Mouse (Mus musculus): ENCODE data around the gene Veph1. TPM values are rescaled to one million over a fixed set of nuclear protein-coding genes. Genes with fewer than 3 reads are reported as not detected.
A peak's percentile ranks its signal among the peaks of the same experiment; 100 is the strongest.
"Not testable (repeated sequence)": the region's sequence is repeated elsewhere in the genome, so short reads cannot be mapped to it uniquely, and the experiment has no call there.

Gene Veph1
- polyA plus RNA-seq, 1 experiment: not detected

DNA sequence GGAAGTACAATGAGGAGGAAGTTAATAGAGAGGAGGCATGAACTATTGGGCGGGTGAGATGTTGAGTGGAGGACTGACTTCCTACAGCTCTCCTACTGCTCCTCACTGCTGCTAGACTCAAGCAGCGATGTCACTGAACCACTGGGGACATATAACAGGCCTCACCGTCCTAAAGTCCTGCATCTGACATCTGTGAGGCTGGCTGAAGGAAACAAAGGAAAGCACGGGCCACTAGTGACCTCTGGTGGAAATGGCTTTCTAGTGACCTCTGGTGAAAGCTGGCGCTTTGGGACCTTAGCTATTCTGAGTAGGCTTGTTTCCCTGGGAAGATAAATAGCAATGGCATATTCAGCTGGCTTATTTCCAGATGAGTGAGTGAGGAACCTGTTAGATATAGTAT lies 34.3 kb downstream of the Veph1 start:
- Histone ChIP-seq H3K4me3 (ENCODE audit: insufficient read depth, low read depth, low read length) (no peak overlapping the region), H3K27ac (replicated peaks; ENCODE audit: low read depth, low read length) (no peak overlapping the region), H3K4me1 (ENCODE audit: control insufficient read depth, insufficient read depth, insufficient read length, low read length) (no peaks in the 10 kb centered on the region)

DNA sequence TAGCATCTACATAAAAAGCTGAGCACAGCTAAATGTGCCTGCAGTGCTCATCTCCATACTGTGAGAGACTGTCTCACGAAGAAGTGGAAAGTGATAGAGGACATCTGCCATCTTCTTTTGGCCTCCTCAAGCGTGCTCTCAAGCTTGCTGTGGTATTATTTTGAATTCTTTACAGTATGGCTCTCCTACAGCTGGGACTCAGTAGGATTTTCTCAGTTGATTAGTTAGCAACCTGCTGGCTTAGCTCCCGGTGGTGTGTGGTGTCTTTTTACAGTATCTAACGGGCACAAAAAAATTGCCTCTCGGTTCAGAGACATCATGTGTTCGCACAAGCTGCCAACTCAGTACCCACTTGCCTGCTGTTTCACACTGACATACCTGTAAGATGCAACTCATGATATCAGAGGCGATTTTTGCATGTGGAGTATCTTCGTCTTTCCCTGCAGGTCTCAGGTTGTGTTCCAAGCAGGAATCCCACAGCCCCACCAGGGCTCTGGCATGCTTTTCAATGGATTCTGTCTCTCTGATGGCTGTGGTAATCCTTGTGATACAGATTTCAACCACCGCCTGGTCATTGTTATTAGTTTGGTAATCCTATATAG lies 42.0 kb downstream of the Veph1 start:
- Histone ChIP-seq H3K4me1 (ENCODE audit: control insufficient read depth, insufficient read depth, insufficient read length, low read length) (no peaks in the 10 kb centered on the region), H3K27ac (replicated peaks; ENCODE audit: low read depth, low read length) (no peak overlapping the region), H3K4me3 (ENCODE audit: insufficient read depth, low read depth, low read length) (no peak overlapping the region)

DNA sequence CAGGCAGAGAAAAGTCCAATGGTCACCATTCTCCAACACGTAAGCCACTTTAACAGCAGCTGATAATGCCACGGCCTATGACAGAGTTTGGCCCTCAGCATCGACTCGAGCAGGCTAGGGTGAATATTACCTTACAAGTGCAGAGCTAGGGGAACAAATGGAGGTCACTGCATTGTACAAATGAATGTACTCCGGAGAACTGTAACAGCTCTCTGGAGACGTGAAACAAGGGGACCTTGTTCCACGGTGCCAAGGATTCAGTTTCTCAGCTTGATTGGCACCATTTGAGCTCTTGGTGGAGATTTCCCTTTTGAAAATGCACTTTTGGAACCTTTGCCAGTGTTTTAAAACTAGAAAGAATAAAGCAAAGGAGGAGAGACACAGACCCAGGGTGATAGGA lies 44.8 kb downstream of the Veph1 start:
- no peak overlapping the region for H3K27ac ChIP-seq (replicated peaks; ENCODE audit: low read depth, low read length)
- H3K4me1 ChIP-seq (ENCODE audit: control insufficient read depth, insufficient read depth, insufficient read length, low read length): no peaks in the 10 kb centered on the region
- no peak overlapping the region for H3K4me3 ChIP-seq (ENCODE audit: insufficient read depth, low read depth, low read length)

DNA sequence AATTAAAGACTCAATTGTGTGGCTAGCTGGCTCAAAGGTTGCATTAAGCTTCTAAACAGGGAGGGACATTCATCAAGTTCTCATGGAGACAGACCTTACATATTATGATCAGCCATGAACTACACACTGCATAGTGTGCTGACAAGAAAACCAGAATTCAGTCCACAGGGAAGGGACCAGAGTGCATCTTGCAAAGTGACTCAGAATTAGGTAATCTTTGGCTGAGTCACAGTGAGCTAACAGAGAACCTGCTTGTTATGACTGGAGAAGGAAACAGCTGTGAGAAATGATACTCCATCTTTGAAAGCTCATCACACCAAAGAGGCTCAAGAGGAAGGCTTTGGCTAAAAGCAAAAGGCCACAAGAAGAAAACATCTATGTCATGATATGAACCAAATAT lies 56.2 kb downstream of the Veph1 start:
- no peaks in the 10 kb centered on the region for H3K4me1 ChIP-seq (ENCODE audit: control insufficient read depth, insufficient read depth, insufficient read length, low read length)
- no peak overlapping the region for H3K4me3 ChIP-seq (ENCODE audit: insufficient read depth, low read depth, low read length)
- H3K27ac ChIP-seq (replicated peaks; ENCODE audit: low read depth, low read length): no peak overlapping the region

DNA sequence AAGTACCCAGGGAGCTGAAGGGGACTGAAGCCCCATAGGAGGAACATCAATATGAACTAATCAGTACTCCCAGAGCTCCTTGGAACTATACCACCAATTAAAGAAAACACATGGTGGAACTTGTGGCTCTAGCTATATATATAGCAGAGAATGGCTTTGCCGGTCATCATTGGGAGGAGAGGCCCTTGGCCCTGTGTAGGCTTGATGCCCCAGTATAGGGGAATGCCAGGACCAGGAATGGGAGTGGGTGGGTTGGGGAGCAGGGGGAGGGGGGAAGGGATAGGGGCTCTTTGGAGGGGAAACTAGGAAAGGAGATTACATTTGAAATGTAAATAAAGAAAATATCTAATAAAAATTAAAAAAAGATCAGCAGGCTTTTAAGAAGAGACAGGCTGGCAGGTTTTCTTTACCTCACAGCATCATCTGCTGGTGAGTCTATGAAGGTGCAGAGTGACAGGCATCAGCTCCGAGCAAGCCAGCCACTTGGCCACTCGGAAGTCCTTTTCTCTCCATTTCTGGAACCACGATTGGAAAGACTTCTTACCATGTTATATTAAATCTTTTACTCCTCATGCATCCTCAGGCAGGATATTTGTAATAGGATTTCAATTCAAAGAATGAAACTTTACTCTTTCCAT lies 60.3 kb downstream of the Veph1 start:
- not testable (repeated sequence) for H3K27ac ChIP-seq (replicated peaks; ENCODE audit: low read depth, low read length); H3K4me3 ChIP-seq (ENCODE audit: insufficient read depth, low read depth, low read length); H3K4me1 ChIP-seq (ENCODE audit: control insufficient read depth, insufficient read depth, insufficient read length, low read length)

DNA sequence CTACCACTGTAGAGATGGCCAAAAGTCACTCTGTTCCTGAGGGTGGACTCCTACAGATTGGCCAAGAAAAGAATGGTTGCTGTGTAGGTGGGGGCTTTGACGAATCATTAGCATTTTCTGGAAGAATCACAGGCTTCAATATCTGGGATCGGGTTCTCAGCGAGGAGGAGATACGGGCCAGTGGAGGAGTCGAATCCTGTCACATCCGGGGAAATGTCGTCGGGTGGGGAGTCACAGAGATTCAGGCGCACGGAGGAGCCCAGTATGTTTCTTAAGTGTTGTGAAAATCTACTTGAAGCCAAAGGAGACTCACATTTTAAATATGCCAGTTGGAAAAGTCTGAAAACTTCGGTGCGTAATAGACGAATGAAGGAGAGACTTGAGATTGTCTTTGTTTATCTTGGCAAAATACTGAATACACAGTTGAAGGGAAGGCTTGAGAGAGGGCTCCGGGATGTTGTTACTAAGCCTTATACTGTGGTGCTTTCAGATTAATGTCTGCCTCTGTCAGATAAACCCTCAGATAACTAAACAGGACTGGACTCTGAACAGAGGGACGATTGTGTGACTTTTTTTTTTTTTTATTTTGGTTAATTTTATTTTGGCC lies 71.6 kb downstream of the Veph1 start:
- Histone ChIP-seq H3K4me3 (ENCODE audit: insufficient read depth, low read depth, low read length) (no peak overlapping the region), H3K4me1 (ENCODE audit: control insufficient read depth, insufficient read depth, insufficient read length, low read length) (no peaks in the 10 kb centered on the region), H3K27ac (replicated peaks; ENCODE audit: low read depth, low read length) (no peak overlapping the region)

DNA sequence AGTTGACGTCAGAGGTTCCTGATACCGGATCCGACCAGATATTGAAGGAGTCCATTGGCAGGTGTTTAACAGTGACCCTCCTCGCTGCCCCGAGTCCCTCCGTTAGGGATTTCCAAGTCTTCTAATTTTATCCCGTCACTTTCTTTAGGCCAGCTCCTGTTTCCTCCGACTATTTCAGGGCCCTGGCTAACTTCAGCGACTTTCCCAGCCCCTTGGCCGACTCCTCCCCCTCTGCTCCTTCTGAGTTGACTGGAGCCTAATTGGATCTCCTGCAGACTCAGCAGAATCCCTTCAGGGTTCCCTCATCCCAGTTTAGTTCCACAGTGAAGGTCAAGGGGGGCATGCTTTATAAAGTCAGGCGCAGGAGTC lies 75.4 kb downstream of the Veph1 start:
- H3K27ac ChIP-seq (replicated peaks; ENCODE audit: low read depth, low read length): no peak overlapping the region
- H3K4me1 ChIP-seq (ENCODE audit: control insufficient read depth, insufficient read depth, insufficient read length, low read length): no peaks in the 10 kb centered on the region
- H3K4me3 ChIP-seq (ENCODE audit: insufficient read depth, low read depth, low read length): peak overlapping the region; percentile 41

DNA sequence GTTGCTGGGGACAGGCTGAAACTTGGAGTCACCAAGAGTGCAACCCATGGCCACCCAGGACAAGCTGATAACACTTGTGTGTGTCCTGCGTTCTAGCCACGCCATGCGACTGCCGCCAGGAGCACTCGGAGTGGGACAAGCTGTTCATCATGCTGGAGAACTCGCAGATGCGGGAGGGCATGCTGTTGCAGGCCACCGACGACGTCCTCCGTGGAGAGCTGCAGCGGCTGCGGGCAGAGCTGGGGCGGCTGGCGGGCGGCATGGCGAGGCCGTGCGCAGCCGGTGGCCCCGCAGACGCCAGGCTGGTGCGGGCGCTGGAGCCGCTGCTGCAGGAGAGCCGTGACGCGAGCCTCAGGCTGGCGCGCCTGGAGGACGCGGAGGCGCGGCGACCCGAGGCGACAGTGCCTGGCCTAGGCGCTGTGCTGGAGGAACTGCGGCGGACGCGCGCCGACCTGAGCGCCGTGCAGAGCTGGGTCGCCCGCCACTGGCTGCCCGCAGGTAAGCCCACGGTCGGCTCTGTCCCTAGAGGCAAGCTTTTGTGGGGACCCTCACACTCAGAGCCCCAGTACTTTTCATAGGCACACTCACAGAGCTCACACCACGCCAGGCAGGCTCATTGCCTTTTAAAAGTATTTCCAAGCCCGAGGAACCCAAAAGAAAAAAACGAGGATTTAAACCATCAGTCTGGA lies 75.9 kb downstream of the Veph1 start:
- Histone ChIP-seq H3K4me1 (ENCODE audit: control insufficient read depth, insufficient read depth, insufficient read length, low read length) (no peaks in the 10 kb centered on the region), H3K4me3 (ENCODE audit: insufficient read depth, low read depth, low read length) (peak overlapping the region; percentile 41), H3K27ac (replicated peaks; ENCODE audit: low read depth, low read length) (no peak overlapping the region)

DNA sequence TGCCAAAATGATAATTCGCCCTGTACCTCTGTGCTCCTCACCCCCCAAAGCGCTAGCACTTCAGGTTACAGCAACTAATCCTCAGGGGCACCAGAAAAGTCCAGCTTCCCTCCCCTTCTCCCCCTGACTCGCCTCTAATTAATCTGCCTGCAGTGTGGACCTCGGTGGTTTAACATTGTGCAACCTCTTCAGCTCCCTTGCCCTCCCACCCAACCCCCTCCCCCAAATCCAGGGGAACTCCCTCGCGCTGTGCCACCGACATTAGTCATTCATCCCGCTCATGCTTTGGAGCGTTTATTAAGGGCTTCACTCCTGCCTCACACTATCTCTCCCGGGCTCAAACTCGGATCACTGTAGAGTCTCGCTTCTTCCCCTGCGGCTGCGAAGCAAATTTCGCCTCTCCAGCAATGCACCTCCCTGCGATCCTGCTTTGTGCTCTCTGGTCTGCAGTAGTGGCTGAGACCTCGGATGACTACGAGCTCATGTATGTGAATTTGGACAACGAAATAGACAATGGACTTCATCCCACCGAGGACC lies 76.9 kb downstream of the Veph1 start, which contains the start of gene Ptx3:
TSS of gene Ptx3 (plus strand) at position 256 of the 537 bp plus-strand sequence.
- Histone ChIP-seq H3K27ac (replicated peaks; ENCODE audit: low read depth, low read length) (no peak within 1 kb of the TSS), H3K4me3 (ENCODE audit: insufficient read depth, low read depth, low read length) (peak within 1 kb of the TSS; percentile 41), H3K4me1 (ENCODE audit: control insufficient read depth, insufficient read depth, insufficient read length, low read length) (no peaks in the 10 kb centered on the region)

DNA sequence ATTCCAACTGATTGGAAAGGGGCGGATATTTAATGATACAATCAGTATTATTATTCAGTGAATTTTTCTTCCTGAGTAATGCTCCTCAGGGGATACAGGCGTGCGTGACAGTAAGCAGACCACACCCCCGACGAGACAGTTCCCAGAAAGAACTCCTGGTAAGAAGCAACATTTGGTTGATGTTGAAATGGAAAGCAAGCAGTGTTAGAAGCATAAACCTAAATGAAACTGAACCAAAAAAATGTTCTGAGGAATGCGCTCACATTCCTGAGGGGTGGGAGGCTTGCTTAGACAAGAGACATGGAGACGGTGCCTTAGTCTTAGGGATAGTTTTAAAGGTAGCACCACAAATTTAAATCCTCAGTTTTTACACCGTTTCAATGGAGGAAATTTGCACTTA lies 80.9 kb downstream of the Veph1 start:
- Histone ChIP-seq H3K27ac (replicated peaks; ENCODE audit: low read depth, low read length) (no peak overlapping the region), H3K4me1 (ENCODE audit: control insufficient read depth, insufficient read depth, insufficient read length, low read length) (no peaks in the 10 kb centered on the region), H3K4me3 (ENCODE audit: insufficient read depth, low read depth, low read length) (no peak overlapping the region)

DNA sequence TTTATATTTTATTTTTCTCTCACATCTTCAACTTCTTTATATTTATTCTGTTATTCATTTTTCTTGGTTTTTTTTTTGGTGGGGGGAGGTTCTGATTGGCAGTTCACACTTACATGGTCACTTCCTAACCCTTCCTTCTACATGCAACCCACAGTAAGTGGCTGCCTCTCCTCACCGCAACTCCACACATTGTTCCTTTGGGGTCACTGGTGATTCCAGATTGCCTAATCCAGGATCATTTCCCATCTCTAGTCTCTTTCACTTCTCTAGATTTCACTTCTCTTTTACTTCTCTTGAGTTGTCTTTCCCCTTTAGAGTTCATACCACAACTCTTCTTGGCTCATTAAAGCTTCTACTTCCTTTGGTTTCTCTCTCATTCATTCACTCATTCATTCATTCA lies 83.1 kb downstream of the Veph1 start:
- no peak overlapping the region for H3K27ac ChIP-seq (replicated peaks; ENCODE audit: low read depth, low read length)
- H3K4me3 ChIP-seq (ENCODE audit: insufficient read depth, low read depth, low read length): no peak overlapping the region
- no peaks in the 10 kb centered on the region for H3K4me1 ChIP-seq (ENCODE audit: control insufficient read depth, insufficient read depth, insufficient read length, low read length)

DNA sequence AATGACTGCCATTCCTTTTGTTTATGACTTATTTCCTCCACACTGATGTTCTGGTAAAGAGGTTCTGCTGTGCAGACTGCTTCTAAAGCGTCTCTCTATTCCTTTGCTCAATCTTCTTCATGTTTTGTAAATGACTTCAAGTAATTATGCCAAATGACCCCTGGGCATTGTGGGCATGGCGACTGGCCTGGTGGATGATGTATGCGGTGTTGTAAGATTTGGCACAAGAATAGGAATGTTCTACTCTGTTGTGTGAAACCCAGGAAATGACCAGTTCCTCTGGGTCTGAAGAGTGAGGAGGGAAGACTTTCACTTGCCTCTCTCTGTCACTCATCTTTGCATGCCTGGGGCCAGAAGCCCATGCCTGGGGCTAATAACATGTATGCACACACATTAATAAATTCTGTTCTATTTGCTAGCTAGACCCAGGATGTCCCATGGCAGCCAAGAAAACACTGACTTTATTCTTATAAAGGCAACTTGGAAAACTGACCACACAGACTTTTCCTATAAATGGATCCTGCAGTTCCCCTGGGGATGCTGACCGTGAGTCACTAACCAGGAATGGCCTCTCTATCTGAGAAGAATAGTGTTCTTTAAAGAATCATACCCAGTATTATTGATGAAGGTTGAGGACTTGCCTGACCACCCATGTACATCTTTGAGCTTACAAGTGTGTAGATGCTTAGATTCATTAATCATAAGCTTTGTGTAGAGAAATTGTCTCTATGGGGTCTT lies 87.6 kb downstream of the Veph1 start:
- Histone ChIP-seq H3K4me1 (ENCODE audit: control insufficient read depth, insufficient read depth, insufficient read length, low read length) (0 out of 2 replicates have a peak, but pooled peaks cover 2% of the 10 kb centered on the region), H3K27ac (replicated peaks; ENCODE audit: low read depth, low read length) (no peak overlapping the region), H3K4me3 (ENCODE audit: insufficient read depth, low read depth, low read length) (no peak overlapping the region)

DNA sequence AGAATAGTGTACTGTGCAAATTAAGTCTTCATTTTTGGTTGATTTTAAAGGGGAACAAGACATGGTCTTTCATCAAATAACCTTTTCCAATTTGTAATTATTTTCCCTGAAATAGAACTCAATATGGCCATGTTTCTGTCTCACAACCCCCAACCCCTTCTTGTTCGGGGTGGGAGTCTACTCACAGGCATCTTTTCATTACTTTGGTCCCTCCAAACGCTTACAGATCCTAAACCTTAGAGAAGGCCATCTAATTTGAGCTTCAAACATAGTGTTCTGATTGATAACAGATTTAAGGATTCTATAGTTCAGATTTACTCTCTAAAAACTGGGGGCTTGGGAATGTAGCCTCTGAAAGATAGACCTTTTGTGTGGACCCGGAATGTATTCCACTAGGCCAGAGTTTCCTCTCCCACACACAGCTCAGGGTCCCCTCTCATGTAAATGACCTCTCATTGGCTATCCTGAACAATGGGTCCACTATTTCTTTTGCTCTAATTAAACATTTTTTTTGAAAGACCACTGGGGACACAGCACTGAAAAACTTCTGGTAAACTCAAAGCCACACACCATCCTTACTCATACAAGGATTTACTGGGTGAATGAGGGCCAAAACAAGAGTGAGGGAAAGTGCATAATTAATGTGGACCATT lies 102.6 kb downstream of the Veph1 start:
- H3K4me1 ChIP-seq (ENCODE audit: control insufficient read depth, insufficient read depth, insufficient read length, low read length): no peaks in the 10 kb centered on the region
- H3K4me3 ChIP-seq (ENCODE audit: insufficient read depth, low read depth, low read length): no peak overlapping the region
- no peak overlapping the region for H3K27ac ChIP-seq (replicated peaks; ENCODE audit: low read depth, low read length)

DNA sequence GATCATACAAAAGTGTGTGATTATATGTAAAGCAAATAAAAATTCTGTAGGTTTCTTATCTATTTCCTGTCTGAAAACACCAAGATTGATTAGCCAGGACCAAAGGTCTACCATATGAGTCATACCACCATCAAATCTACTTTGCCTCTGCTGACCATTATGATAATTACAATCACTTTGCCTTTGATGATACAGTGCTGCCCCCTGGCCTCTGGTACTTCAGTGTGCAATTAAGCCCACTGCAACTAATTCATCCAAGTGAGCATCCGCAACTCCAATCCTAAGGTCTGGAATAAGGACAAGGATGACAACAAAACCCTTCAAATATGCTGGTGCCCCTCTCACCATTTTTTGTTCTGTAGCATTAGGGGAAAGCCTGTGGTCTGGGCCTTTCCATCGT lies 117.0 kb downstream of the Veph1 start:
- Histone ChIP-seq H3K27ac (replicated peaks; ENCODE audit: low read depth, low read length) (no peak overlapping the region), H3K4me1 (ENCODE audit: control insufficient read depth, insufficient read depth, insufficient read length, low read length) (no peaks in the 10 kb centered on the region), H3K4me3 (ENCODE audit: insufficient read depth, low read depth, low read length) (no peak overlapping the region)

Data from brown adipose tissue, adult 24 weeks (tissue).